Mouse (Mus musculus) skeletal muscle tissue, adult 2 months (tissue): ENCODE results near the gene Bclaf1.

Experiments
- DNase-seq: peaks from one replicate; pipeline ENCODE4 v3.0.0-alpha.2; 2012; ENCODE audit warnings: low read depth, low spot score

The Bclaf1 gene

GRCm38 (mm10) chr10:20314797-20315196 lies 2.5 kb downstream of the Bclaf1 start:
- DNase-seq: no peak

- DNase-seq: no peak
Measured at GRCm38 (mm10) chr10:20317466-20317865, 5.2 kb downstream of the Bclaf1 start.

GRCm38 (mm10) chr10:20326226-20326625 lies 14.0 kb downstream of the Bclaf1 start:
- no peak for DNase-seq

- DNase-seq: no peak
Measured at GRCm38 (mm10) chr10:20331262-20331661, 19.0 kb downstream of the Bclaf1 start.

GRCm38 (mm10) chr10:20337872-20338271 lies 25.6 kb downstream of the Bclaf1 start:
- DNase-seq: no peak

GRCm38 (mm10) chr10:20345736-20346135 lies 33.5 kb downstream of the Bclaf1 start:
- peak; percentile 55 for DNase-seq

- peak; percentile 92 for DNase-seq
Measured at GRCm38 (mm10) chr10:20347285-20348214, 35.3 kb downstream of the Bclaf1 start, which contains the start of gene Mtfr2. Gene Mtfr2 (plus strand): TSS chr10:20347770.

- DNase-seq: no peak
Measured at GRCm38 (mm10) chr10:20348894-20349293, 36.6 kb downstream of the Bclaf1 start.

- DNase-seq: peak; percentile 43
Measured at GRCm38 (mm10) chr10:20361542-20362449, 49.5 kb downstream of the Bclaf1 start.

- DNase-seq: no peak
Measured at GRCm38 (mm10) chr10:20362450-20363118, 50.3 kb downstream of the Bclaf1 start.

- DNase-seq: no peak
Measured at GRCm38 (mm10) chr10:20372046-20372445, 59.8 kb downstream of the Bclaf1 start.

GRCm38 (mm10) chr10:20377621-20378020 lies 65.4 kb downstream of the Bclaf1 start:
- DNase-seq: no peak

- DNase-seq: peak; percentile 57
Measured at GRCm38 (mm10) chr10:20379071-20379735, 66.9 kb downstream of the Bclaf1 start.

- DNase-seq: no peak
Measured at GRCm38 (mm10) chr10:20380798-20381197, 68.5 kb downstream of the Bclaf1 start.

- no peak for DNase-seq
Measured at GRCm38 (mm10) chr10:20381352-20381751, 69.1 kb downstream of the Bclaf1 start.

GRCm38 (mm10) chr10:20382807-20383419 lies 70.6 kb downstream of the Bclaf1 start:
- no peak for DNase-seq

GRCm38 (mm10) chr10:20390568-20390967 lies 78.3 kb downstream of the Bclaf1 start:
- DNase-seq: no peak
